Mouse (Mus musculus): ENCODE data around the gene Etl4.

Gene Etl4

GRCm38 (mm10) chr2:20445156-20446155 is 535.9 kb downstream of the Etl4 start:
- peak; percentile 55 to 58 for DNase-seq

- no peak for DNase-seq
Measured at GRCm38 (mm10) chr2:20446180-20446579, 536.6 kb downstream of the Etl4 start.

- DNase-seq = no peak
Measured at GRCm38 (mm10) chr2:20450945-20451344, 541.4 kb downstream of the Etl4 start.

GRCm38 (mm10) chr2:20453506-20454206 is 544.1 kb downstream of the Etl4 start:
- peak in 1 of 2 experiments; percentile 10 for DNase-seq

GRCm38 (mm10) chr2:20479199-20479598 is 569.6 kb downstream of the Etl4 start:
- DNase-seq = peak in 1 of 2 experiments; percentile 10

GRCm38 (mm10) chr2:20486137-20486788 is 576.7 kb downstream of the Etl4 start:
- DNase-seq = no peak

- DNase-seq = no peak
Measured at GRCm38 (mm10) chr2:20489090-20489489, 579.5 kb downstream of the Etl4 start.

- DNase-seq = no peak
Measured at GRCm38 (mm10) chr2:20492125-20492524, 582.5 kb downstream of the Etl4 start.

- no peak for DNase-seq
Measured at GRCm38 (mm10) chr2:20493806-20494205, 584.2 kb downstream of the Etl4 start.

GRCm38 (mm10) chr2:20494666-20495065 is 585.1 kb downstream of the Etl4 start:
- DNase-seq = peak; percentile 63 to 84

GRCm38 (mm10) chr2:20496219-20496800 is 586.7 kb downstream of the Etl4 start:
- DNase-seq = no peak

GRCm38 (mm10) chr2:20507832-20508723 is 598.5 kb downstream of the Etl4 start:
- DNase-seq = no peak

GRCm38 (mm10) chr2:20508724-20509052 is 599.1 kb downstream of the Etl4 start:
- DNase-seq = no peak

- DNase-seq = no peak
Measured at GRCm38 (mm10) chr2:20510061-20510460, 600.5 kb downstream of the Etl4 start.

GRCm38 (mm10) chr2:20516270-20516865 is 606.8 kb downstream of the Etl4 start:
- DNase-seq = no peak

- DNase-seq = no peak
Measured at GRCm38 (mm10) chr2:20517853-20518252, 608.3 kb downstream of the Etl4 start.

- peak; percentile 58 to 63 for DNase-seq
Measured at GRCm38 (mm10) chr2:20518506-20518905, 608.9 kb downstream of the Etl4 start.

GRCm38 (mm10) chr2:20519447-20520098 is 610.0 kb downstream of the Etl4 start:
- DNase-seq = peak; percentile 79 to 91

- DNase-seq = no peak
Measured at GRCm38 (mm10) chr2:20520099-20520475, 610.5 kb downstream of the Etl4 start.

GRCm38 (mm10) chr2:20520636-20521595 is 611.3 kb downstream of the Etl4 start:
- DNase-seq = peak; percentile 27 to 61

All from kidney, postnatal 25 days (tissue).